Mouse (Mus musculus): Measurements from ENCODE around the gene Dab1.

DNA sequence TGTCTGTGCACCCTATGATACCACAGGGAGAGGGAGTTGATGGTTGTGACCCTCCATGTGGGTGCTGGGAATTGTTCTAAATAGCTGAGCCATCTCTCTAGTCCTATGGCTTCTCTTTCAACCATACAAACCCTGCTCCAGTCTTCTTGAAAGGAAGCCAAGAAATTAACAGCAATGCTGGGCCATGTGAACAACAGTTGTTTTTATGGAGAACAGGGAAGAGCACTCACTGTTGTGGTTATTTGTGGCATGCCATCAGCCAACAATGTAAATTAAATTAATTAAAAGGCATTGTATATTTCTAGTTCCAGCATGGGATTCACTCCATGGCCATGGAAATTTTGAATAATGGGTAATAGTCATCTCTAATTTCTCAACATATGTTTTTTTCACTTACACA is 492.5 kb downstream of the Dab1 start:
- TF ChIP-seq POLR2A (IDR thresholded peaks at IDR 0.05; ENCODE audit: borderline replicate concordance, insufficient read depth, low read length) = no peak
- TF ChIP-seq CTCF (IDR thresholded peaks at IDR 0.05; ENCODE audit: borderline replicate concordance, insufficient read depth, low read depth, low read length) = no peak
